Mouse (Mus musculus): ENCODE data around the gene Rasal2. TPM values are rescaled to one million over a fixed set of nuclear protein-coding genes. Genes with fewer than 3 reads are reported as not detected.

The Rasal2 gene
- polyA plus RNA-seq, 1 experiment from 2014 or later, result 30.7 TPM

DNA sequence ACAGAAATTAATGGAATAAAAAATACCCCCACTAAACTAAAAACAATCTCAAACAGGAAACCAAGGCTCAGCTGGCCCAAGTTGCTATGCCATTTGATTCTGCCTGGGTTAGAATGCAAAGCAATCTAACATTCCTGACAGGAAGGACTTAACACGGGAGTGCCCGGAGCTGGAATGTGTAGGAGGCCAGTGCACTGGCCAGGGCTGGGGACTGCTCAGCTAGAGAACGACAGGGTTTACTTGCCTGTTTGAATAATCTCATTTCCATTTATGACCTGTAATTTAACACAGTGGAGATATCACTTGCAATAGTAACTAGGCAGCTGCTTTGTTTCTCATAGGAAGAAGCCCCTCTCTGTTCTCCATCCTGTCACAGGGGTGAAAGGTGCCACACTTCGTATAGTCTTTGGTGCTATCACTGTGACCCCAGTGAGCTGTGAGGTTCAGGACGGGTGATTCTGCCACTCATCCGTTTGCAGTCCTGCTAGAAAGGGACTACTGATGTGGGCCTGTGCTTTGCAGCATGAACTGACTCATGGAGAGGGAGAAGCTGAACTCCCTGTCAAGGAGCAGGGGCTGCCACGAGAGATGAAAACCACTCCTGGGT, 269.0 kb downstream of the Rasal2 start:
- Histone ChIP-seq H3K27ac (ENCODE audit: low read depth, low read length) (no peak overlapping the region), H3K4me1 (ENCODE audit: control insufficient read depth, insufficient read depth, low read length) (no peaks in the 10 kb centered on the region), H3K4me3 (ENCODE audit: low read depth, low read length) (no peak overlapping the region), H3K27me3 (replicated peaks; ENCODE audit: control insufficient read depth, insufficient read depth, low read length) (no peaks in the 10 kb centered on the region), H3K9me3 (replicated peaks; ENCODE audit: control insufficient read depth, low read length) (no peaks in the 10 kb centered on the region), H3K9ac (ENCODE audit: low read length) (no peak overlapping the region), H3K4me2 (ENCODE audit: low read length) (no peak overlapping the region), H3K36me3 (ENCODE audit: control insufficient read depth, insufficient read depth, low read length) (peaks cover 40% of the 10 kb centered on the region)
- DNase-seq (ENCODE audit: low spot score), result no peak
- WGBS, result 77% methylated on average over 7 of the region's 7 CpGs
- ATAC-seq, result no peak

DNA sequence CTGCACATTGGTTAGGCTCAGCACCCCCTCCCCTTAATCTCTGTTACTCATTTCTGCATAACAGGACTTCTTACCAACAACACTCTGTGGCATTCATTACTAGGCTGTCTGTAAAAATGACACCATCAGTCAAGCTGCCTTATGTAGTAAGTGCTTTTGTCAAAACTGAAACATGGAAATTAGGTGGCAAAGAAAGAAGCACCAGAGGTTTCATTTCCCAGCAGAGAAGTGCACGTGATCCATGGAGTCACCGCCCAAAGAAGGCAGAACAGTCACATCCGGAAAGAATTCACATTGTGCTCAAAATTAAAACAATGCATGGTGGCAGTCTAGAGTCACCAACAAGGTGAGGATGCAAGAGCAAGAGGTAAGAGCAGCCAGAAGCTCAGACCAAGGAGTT, 271.4 kb downstream of the Rasal2 start:
- no peaks in the 10 kb centered on the region for H3K9me3 ChIP-seq (replicated peaks; ENCODE audit: control insufficient read depth, low read length)
- H3K9ac ChIP-seq (ENCODE audit: low read length), result no peak overlapping the region
- no peak for ATAC-seq
- H3K36me3 ChIP-seq (ENCODE audit: control insufficient read depth, insufficient read depth, low read length), result peaks cover 32% of the 10 kb centered on the region
- H3K4me1 ChIP-seq (ENCODE audit: control insufficient read depth, insufficient read depth, low read length), result no peaks in the 10 kb centered on the region
- H3K27ac ChIP-seq (ENCODE audit: low read depth, low read length), result no peak overlapping the region
- H3K4me3 ChIP-seq (ENCODE audit: low read depth, low read length), result no peak overlapping the region
- no peak overlapping the region for H3K4me2 ChIP-seq (ENCODE audit: low read length)
- 85% methylated on average over 3 of the region's 3 CpGs for WGBS
- no peaks in the 10 kb centered on the region for H3K27me3 ChIP-seq (replicated peaks; ENCODE audit: control insufficient read depth, insufficient read depth, low read length)
- DNase-seq (ENCODE audit: low spot score), result no peak

DNA sequence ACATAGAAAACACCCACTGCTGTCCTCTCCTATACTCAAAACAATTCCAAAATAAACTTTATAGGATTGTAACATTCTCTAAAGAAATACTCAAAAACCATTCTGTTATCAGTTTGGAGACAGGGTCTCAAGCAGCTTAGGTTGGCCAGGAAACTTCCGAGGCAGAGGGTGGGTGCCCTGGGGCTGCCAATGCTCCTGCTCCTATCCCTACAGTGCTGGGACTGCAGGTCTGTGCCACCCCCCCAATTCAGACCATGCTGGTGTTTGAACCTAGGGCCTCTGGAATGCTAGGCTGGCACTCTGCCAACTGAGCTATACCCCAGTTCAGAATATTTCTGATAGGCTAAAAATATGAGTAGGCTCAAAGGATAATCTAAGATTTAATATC, 274.5 kb downstream of the Rasal2 start:
- DNase-seq (ENCODE audit: low spot score) (no peak), ATAC-seq (no peak)
- H3K27me3 ChIP-seq (replicated peaks; ENCODE audit: control insufficient read depth, insufficient read depth, low read length), result no peaks in the 10 kb centered on the region
- H3K9ac ChIP-seq (ENCODE audit: low read length), result no peak overlapping the region
- no peak overlapping the region for H3K27ac ChIP-seq (ENCODE audit: low read depth, low read length)
- no peaks in the 10 kb centered on the region for H3K9me3 ChIP-seq (replicated peaks; ENCODE audit: control insufficient read depth, low read length)
- H3K4me3 ChIP-seq (ENCODE audit: low read depth, low read length), result no peak overlapping the region
- 95% methylated on average over 1 of the region's 1 CpGs for whole genome bisulfite sequencing
- H3K36me3 ChIP-seq (ENCODE audit: control insufficient read depth, insufficient read depth, low read length), result peaks cover 28% of the 10 kb centered on the region
- H3K4me2 ChIP-seq (ENCODE audit: low read length), result no peak overlapping the region
- H3K4me1 ChIP-seq (ENCODE audit: control insufficient read depth, insufficient read depth, low read length), result no peaks in the 10 kb centered on the region

DNA sequence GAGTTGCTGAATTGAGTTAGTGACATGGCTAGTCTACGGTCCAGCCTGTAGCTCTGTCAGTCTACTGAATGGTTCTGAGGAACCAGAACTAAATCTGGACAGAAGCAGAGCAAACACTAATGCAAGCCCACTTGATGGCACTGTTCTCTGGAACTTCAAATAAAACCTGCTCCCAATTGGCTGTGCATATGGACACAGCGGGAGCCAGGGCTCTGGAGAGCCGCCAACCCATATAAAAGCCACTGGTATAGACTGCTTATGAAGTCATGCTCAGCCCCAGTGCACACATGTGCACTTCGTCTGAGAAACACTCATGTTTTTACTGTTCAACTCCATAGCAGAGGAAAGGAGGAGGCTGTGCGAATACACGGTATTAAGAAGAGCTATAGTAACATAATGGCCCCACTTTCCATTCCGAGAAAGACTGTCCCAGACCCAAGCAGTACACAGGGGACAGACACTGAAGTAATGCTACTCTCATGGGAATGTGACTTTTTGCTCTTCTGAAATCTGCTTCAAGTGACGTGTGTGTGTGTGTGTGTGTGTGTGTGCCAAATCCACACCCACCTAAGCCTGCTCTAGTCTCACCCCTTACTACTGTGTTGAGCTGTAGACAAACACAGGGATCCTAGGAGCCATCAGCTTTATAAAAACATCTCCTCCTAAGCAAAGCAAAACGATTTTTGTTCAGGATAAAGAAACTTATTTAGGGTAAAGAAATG, 275.1 kb downstream of the Rasal2 start:
- Histone ChIP-seq H3K4me2 (ENCODE audit: low read length) (no peak overlapping the region), H3K4me1 (ENCODE audit: control insufficient read depth, insufficient read depth, low read length) (no peaks in the 10 kb centered on the region), H3K27ac (ENCODE audit: low read depth, low read length) (no peak overlapping the region; the same call in 1 of the 2 replicates), H3K27me3 (replicated peaks; ENCODE audit: control insufficient read depth, insufficient read depth, low read length) (no peaks in the 10 kb centered on the region), H3K9ac (ENCODE audit: low read length) (no peak overlapping the region), H3K36me3 (ENCODE audit: control insufficient read depth, insufficient read depth, low read length) (peaks cover 28% of the 10 kb centered on the region), H3K9me3 (replicated peaks; ENCODE audit: control insufficient read depth, low read length) (no peaks in the 10 kb centered on the region), H3K4me3 (ENCODE audit: low read depth, low read length) (no peak overlapping the region)
- ATAC-seq (peak; percentile 80; the same call in 1 of the 2 replicates), DNase-seq (ENCODE audit: low spot score) (peak; percentile 68)
- 80% methylated on average over 9 of the region's 9 CpGs for WGBS

DNA sequence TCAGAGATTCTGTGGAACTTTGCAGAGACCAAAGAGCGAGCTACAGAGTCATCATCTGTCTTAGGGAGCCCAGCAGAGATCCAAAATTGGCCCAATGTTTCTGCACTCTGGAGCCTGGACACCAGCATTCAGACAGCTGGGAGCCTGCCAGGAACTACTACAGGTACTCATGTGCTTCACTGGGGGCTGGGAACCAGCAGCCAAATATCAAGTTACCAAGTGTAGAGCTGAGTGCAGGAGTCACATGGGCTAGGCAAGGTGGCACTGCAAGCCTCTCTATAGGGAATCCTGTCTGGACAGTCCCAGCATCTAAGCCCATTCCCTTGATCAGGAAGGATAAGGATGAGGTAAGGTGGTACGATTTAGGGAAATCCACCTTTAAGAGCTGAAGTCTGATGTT, 284.2 kb downstream of the Rasal2 start:
- ATAC-seq, result no peak
- Histone ChIP-seq H3K4me3 (ENCODE audit: low read depth, low read length) (no peak overlapping the region), H3K4me1 (ENCODE audit: control insufficient read depth, insufficient read depth, low read length) (no peaks in the 10 kb centered on the region), H3K4me2 (ENCODE audit: low read length) (no peak overlapping the region), H3K27ac (ENCODE audit: low read depth, low read length) (no peak overlapping the region), H3K9me3 (replicated peaks; ENCODE audit: control insufficient read depth, low read length) (no peaks in the 10 kb centered on the region), H3K9ac (ENCODE audit: low read length) (no peak overlapping the region), H3K27me3 (replicated peaks; ENCODE audit: control insufficient read depth, insufficient read depth, low read length) (no peaks in the 10 kb centered on the region), H3K36me3 (ENCODE audit: control insufficient read depth, insufficient read depth, low read length) (no peaks in the 10 kb centered on the region)
- WGBS, result 100% methylated on average over 2 of the region's 2 CpGs
- DNase-seq (ENCODE audit: low spot score), result no peak

DNA sequence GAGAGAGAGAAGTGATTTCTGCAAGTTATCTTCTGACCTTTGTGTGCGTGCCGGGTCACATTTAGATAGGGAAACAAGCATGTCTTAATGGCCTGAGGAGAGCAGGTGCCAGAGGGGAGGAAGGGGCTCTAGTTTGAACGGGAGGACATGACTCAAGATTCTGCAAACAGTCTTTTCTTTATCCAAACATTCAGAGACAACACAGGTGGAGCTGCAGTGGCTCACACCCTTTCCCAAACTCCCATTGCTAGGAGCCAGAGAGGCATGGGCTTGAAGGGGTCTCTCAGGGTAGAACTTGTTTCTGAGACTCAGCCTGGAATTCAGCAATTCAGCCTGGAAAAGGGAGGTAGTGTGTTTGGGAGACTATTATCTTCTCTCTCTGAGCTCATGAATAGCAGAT, 288.6 kb downstream of the Rasal2 start:
- Histone ChIP-seq H3K9ac (ENCODE audit: low read length) (no peak overlapping the region), H3K27ac (ENCODE audit: low read depth, low read length) (no peak overlapping the region), H3K36me3 (ENCODE audit: control insufficient read depth, insufficient read depth, low read length) (no peaks in the 10 kb centered on the region), H3K9me3 (replicated peaks; ENCODE audit: control insufficient read depth, low read length) (no peaks in the 10 kb centered on the region), H3K4me2 (ENCODE audit: low read length) (no peak overlapping the region), H3K4me3 (ENCODE audit: low read depth, low read length) (no peak overlapping the region), H3K27me3 (replicated peaks; ENCODE audit: control insufficient read depth, insufficient read depth, low read length) (no peaks in the 10 kb centered on the region), H3K4me1 (ENCODE audit: control insufficient read depth, insufficient read depth, low read length) (no peaks in the 10 kb centered on the region)
- no peak for ATAC-seq
- WGBS, result 93% methylated on average over 3 of the region's 3 CpGs
- no peak for DNase-seq (ENCODE audit: low spot score)

DNA sequence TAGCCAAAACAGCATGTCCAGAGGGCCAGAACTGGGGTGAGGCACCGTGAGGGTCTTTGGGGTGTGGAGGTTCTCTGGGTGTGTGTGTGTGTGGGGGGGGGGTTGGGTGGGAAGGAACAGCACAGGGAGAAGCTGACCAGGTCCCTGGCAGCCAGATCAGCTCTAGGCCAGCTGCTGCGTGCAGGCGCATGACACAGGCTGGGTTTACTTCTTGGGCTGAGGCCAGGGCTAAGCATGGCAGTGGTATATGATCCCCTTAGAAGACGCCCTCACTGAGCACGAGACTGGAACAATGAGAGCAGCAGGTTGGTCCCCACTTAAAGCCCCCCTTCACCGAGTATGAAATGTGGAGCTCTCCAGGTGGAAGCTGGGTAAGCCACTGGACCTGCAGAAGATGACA, 293.2 kb downstream of the Rasal2 start:
- H3K9ac ChIP-seq (ENCODE audit: low read length), result no peak overlapping the region
- H3K27me3 ChIP-seq (replicated peaks; ENCODE audit: control insufficient read depth, insufficient read depth, low read length), result no peaks in the 10 kb centered on the region
- DNase-seq (ENCODE audit: low spot score) (no peak), ATAC-seq (no peak)
- no peak overlapping the region for H3K4me2 ChIP-seq (ENCODE audit: low read length)
- no peak overlapping the region for H3K4me3 ChIP-seq (ENCODE audit: low read depth, low read length)
- no peaks in the 10 kb centered on the region for H3K36me3 ChIP-seq (ENCODE audit: control insufficient read depth, insufficient read depth, low read length)
- WGBS, result 85% methylated on average over 6 of the region's 6 CpGs
- H3K27ac ChIP-seq (ENCODE audit: low read depth, low read length), result no peak overlapping the region
- H3K9me3 ChIP-seq (replicated peaks; ENCODE audit: control insufficient read depth, low read length), result no peaks in the 10 kb centered on the region
- no peaks in the 10 kb centered on the region for H3K4me1 ChIP-seq (ENCODE audit: control insufficient read depth, insufficient read depth, low read length)

DNA sequence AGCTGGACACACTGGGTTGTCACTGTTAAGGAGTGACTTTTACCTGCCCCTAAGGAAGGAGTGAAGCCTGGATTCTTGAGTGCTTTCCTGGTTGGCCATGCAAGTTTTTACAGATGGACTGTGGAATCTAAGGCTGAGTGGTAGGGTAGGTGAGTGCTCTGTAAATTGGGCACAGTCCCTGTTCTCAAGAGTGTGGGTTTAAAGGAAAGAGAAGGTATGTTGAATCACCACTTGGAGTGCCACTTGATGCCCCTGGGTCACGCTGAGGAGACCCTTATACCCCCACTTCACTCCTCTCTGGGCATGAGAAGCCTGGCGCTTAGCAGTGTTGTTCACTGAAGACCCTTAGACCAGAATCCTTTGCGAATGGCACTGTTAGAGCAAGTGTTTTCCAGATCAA, 295.0 kb downstream of the Rasal2 start:
- H3K4me3 ChIP-seq (ENCODE audit: low read depth, low read length), result no peak overlapping the region
- H3K36me3 ChIP-seq (ENCODE audit: control insufficient read depth, insufficient read depth, low read length), result no peaks in the 10 kb centered on the region
- H3K4me2 ChIP-seq (ENCODE audit: low read length), result no peak overlapping the region
- no peak for ATAC-seq
- no peaks in the 10 kb centered on the region for H3K9me3 ChIP-seq (replicated peaks; ENCODE audit: control insufficient read depth, low read length)
- H3K27ac ChIP-seq (ENCODE audit: low read depth, low read length), result no peak overlapping the region
- H3K9ac ChIP-seq (ENCODE audit: low read length), result no peak overlapping the region
- no peaks in the 10 kb centered on the region for H3K27me3 ChIP-seq (replicated peaks; ENCODE audit: control insufficient read depth, insufficient read depth, low read length)
- no peak for DNase-seq (ENCODE audit: low spot score)
- no peaks in the 10 kb centered on the region for H3K4me1 ChIP-seq (ENCODE audit: control insufficient read depth, insufficient read depth, low read length)
- WGBS, result 92% methylated on average over 3 of the region's 3 CpGs

DNA sequence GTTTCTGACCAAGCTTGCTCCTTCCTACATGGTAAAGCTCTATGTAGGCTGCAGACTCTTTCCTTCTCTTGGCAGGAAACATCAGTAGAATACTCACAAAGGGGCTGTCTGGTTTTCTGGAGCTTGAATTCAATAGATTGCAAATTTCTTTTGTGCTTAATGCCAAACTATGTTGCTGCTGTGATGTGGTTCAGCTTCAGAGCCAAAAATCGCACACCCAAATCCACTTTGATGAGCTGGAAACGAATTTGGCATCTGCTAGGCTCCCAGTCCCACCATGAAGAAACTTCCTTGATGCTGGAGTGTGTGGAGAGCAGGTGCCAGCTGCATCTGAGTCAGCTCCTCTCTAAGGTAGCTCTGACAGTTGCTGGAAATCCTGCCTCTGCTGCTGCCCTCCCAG, 297.9 kb downstream of the Rasal2 start:
- DNase-seq (ENCODE audit: low spot score), result peak; percentile 51
- Histone ChIP-seq H3K4me2 (ENCODE audit: low read length) (no peak overlapping the region), H3K27me3 (replicated peaks; ENCODE audit: control insufficient read depth, insufficient read depth, low read length) (no peaks in the 10 kb centered on the region), H3K9ac (ENCODE audit: low read length) (no peak overlapping the region), H3K9me3 (replicated peaks; ENCODE audit: control insufficient read depth, low read length) (no peaks in the 10 kb centered on the region), H3K27ac (ENCODE audit: low read depth, low read length) (no peak overlapping the region), H3K4me1 (ENCODE audit: control insufficient read depth, insufficient read depth, low read length) (no peaks in the 10 kb centered on the region), H3K36me3 (ENCODE audit: control insufficient read depth, insufficient read depth, low read length) (no peaks in the 10 kb centered on the region), H3K4me3 (ENCODE audit: low read depth, low read length) (no peak overlapping the region)
- 57% methylated on average over 2 of the region's 2 CpGs for WGBS
- ATAC-seq, result no peak
